Mouse (Mus musculus): ENCODE measurements at regions not wholly inside any gene's neighbourhood (a gene's known extent, or its start where the extent isn't known, plus 50 kb on each side); places are given as distances from the start of the nearest gene placed in this dataset.
A peak's percentile ranks its signal among the peaks of the same experiment; 100 is the strongest.

DNA sequence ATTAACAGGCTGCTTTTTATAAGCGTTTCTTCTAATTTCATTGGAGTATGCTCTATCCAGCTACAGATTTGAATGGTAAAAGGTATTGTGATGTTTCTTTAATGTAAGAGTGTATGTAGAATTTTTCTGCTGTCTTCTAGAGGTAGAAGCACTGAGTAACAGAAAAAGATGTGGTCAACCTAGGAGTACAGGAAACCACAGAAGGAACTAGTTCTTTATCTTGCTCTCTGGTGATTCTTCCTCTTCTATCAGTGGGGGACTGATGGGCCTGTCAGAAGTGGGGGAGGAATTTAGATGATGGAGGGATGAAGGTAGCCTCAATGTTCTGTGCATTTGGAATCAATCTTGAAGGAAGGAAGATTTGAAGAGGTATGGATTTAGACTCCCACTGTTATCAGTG, 1031.9 kb downstream of the Car8 start:
- H3K27ac ChIP-seq (ENCODE audit: low read depth, low read length) = no peak overlapping the region
- no peaks in the 10 kb centered on the region for H3K4me1 ChIP-seq (ENCODE audit: insufficient read depth)
- no peaks in the 10 kb centered on the region for H3K27me3 ChIP-seq (ENCODE audit: insufficient read depth, low read length)
- H3K4me2 ChIP-seq (ENCODE audit: low read depth) = no peak overlapping the region
- no peak overlapping the region for H3K9ac ChIP-seq
- no peak overlapping the region for H3K4me3 ChIP-seq (ENCODE audit: low read depth, low read length)
- WGBS = 94% methylated on average over 1 of the region's 1 CpGs
- ATAC-seq = no peak
- no peaks in the 10 kb centered on the region for H3K9me3 ChIP-seq (ENCODE audit: low read length)
- DNase-seq = no peak
- no peak for TF ChIP-seq CTCF (IDR thresholded peaks at IDR 0.05; ENCODE audit: low read depth)
- H3K36me3 ChIP-seq (ENCODE audit: insufficient read depth) = no peaks in the 10 kb centered on the region

DNA sequence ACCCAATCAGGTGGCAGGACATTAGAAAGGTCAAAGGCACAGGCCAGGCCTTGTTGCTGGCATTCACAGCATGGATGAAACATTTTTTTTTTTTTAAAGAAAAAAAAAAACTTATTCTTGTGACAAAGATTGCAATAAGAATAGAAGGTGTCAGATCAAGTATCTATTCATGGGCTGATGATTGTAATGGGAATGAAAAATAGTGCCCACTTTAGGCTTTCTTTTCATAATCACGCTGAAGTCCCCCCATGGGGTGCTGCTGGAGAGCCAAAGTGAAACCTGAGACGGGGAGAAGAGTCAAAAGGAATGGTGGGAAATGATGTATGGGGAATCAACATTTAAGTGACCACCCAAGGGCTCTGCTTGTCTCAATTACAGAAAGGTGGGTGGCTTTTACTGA, 1037.0 kb downstream of the Car8 start:
- H3K9ac ChIP-seq = no peak overlapping the region
- DNase-seq (no peak), ATAC-seq (no peak)
- H3K4me2 ChIP-seq (ENCODE audit: low read depth) = no peak overlapping the region
- H3K27me3 ChIP-seq (ENCODE audit: insufficient read depth, low read length) = no peaks in the 10 kb centered on the region
- no peak overlapping the region for H3K4me3 ChIP-seq (ENCODE audit: low read depth, low read length)
- no peaks in the 10 kb centered on the region for H3K4me1 ChIP-seq (ENCODE audit: insufficient read depth)
- H3K36me3 ChIP-seq (ENCODE audit: insufficient read depth) = no peaks in the 10 kb centered on the region
- WGBS = 20% methylated on average over 2 of the region's 2 CpGs
- no peaks in the 10 kb centered on the region for H3K9me3 ChIP-seq (ENCODE audit: low read length)
- TF ChIP-seq CTCF (IDR thresholded peaks at IDR 0.05; ENCODE audit: low read depth) = no peak
- H3K27ac ChIP-seq (ENCODE audit: low read depth, low read length) = no peak overlapping the region

DNA sequence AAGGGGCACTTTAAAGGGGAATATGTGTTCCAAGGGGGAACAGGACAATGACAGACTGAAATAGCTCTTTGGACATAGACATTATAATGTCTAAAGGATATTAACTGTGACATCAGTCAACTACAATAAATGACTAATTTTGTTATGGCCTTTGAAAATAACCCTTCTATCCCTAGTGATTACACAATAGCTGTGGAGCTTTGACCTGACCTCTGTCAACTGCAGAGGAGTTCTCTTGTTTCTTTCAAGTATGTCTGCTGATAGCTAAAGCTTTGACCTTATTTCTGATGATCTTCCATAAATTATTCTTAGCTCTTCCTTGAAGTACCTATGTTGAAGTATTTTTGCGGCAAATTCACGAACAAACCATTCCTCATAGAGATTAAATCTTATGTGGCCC, 1038.9 kb downstream of the Car8 start:
- ATAC-seq = no peak
- no peak overlapping the region for H3K4me3 ChIP-seq (ENCODE audit: low read depth, low read length)
- no peaks in the 10 kb centered on the region for H3K36me3 ChIP-seq (ENCODE audit: insufficient read depth)
- H3K27me3 ChIP-seq (ENCODE audit: insufficient read depth, low read length) = no peaks in the 10 kb centered on the region
- no peaks in the 10 kb centered on the region for H3K9me3 ChIP-seq (ENCODE audit: low read length)
- no peak overlapping the region for H3K27ac ChIP-seq (ENCODE audit: low read depth, low read length)
- WGBS = 91% methylated on average over 2 of the region's 2 CpGs
- DNase-seq = no peak
- TF ChIP-seq CTCF (IDR thresholded peaks at IDR 0.05; ENCODE audit: low read depth) = no peak
- H3K9ac ChIP-seq = no peak overlapping the region
- no peaks in the 10 kb centered on the region for H3K4me1 ChIP-seq (ENCODE audit: insufficient read depth)
- H3K4me2 ChIP-seq (ENCODE audit: low read depth) = no peak overlapping the region

- Histone ChIP-seq H3K4me1 (ENCODE audit: insufficient read depth) (no peaks in the 10 kb centered on the region), H3K4me3 (ENCODE audit: low read depth, low read length) (no peak overlapping the region), H3K27me3 (ENCODE audit: insufficient read depth, low read length) (no peaks in the 10 kb centered on the region), H3K36me3 (ENCODE audit: insufficient read depth) (no peaks in the 10 kb centered on the region), H3K27ac (ENCODE audit: low read depth, low read length) (no peak overlapping the region), H3K9me3 (ENCODE audit: low read length) (no peaks in the 10 kb centered on the region), H3K9ac (no peak overlapping the region), H3K4me2 (ENCODE audit: low read depth) (no peak overlapping the region)
- peak; percentile 35 for DNase-seq
- ATAC-seq = 0 out of 2 replicates have a peak, but pooled peaks have one; percentile 18
- 67% methylated on average over 2 of the region's 2 CpGs for WGBS
- no peak for TF ChIP-seq CTCF (IDR thresholded peaks at IDR 0.05; ENCODE audit: low read depth)
These were observed 1039.8 kb downstream of the Car8 start for GRCm38 (mm10) chr4:7199052-7199451.

GRCm38 (mm10) chr4:7196570-7196969, 1042.3 kb downstream of the Car8 start:
- no peak for DNase-seq
- H3K9me3 ChIP-seq (ENCODE audit: low read length) = no peaks in the 10 kb centered on the region
- ATAC-seq = no peak
- no peaks in the 10 kb centered on the region for H3K36me3 ChIP-seq (ENCODE audit: insufficient read depth)
- H3K27ac ChIP-seq (ENCODE audit: low read depth, low read length) = no peak overlapping the region
- no peak overlapping the region for H3K4me2 ChIP-seq (ENCODE audit: low read depth)
- H3K4me1 ChIP-seq (ENCODE audit: insufficient read depth) = no peaks in the 10 kb centered on the region
- H3K4me3 ChIP-seq (ENCODE audit: low read depth, low read length) = no peak overlapping the region
- no peak for TF ChIP-seq CTCF (IDR thresholded peaks at IDR 0.05; ENCODE audit: low read depth)
- no peaks in the 10 kb centered on the region for H3K27me3 ChIP-seq (ENCODE audit: insufficient read depth, low read length)
- H3K9ac ChIP-seq = no peak overlapping the region
- 92% methylated on average over 3 of the region's 3 CpGs for WGBS

- H3K4me3 ChIP-seq (ENCODE audit: low read depth, low read length) = no peak overlapping the region
These were observed 1043.2 kb downstream of the Car8 start for GRCm38 (mm10) chr4:7195619-7196018.

DNA sequence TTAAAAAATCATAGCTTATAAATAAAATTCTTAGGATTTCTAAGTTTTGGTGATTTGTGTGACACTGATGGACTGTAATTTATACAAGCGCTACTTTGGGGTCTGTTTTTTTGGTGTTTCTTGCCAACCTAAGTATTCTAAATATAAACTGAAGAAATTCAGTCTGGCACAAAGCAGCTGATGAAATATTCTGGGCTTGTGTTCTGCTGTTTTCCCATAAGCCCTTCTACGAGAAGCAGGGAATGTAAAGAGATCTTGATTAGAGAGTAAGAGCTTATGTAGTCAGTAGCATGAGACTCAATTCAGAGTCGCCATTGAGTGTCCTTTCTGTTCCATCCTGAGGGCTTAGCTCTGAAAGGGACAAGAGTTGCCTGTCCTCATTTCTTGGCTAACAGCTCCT, 1046.9 kb downstream of the Car8 start:
- H3K27me3 ChIP-seq (ENCODE audit: insufficient read depth, low read length) = no peaks in the 10 kb centered on the region
- 0 out of 2 replicates have a peak overlapping the region, but pooled peaks have one; percentile 11 for H3K27ac ChIP-seq (ENCODE audit: low read depth, low read length)
- no peaks in the 10 kb centered on the region for H3K9me3 ChIP-seq (ENCODE audit: low read length)
- 40% methylated on average over 3 of the region's 3 CpGs for WGBS
- no peak overlapping the region for H3K9ac ChIP-seq
- TF ChIP-seq CTCF (IDR thresholded peaks at IDR 0.05; ENCODE audit: low read depth) = no peak
- no peaks in the 10 kb centered on the region for H3K36me3 ChIP-seq (ENCODE audit: insufficient read depth)
- no peak overlapping the region for H3K4me3 ChIP-seq (ENCODE audit: low read depth, low read length)
- H3K4me2 ChIP-seq (ENCODE audit: low read depth) = no peak overlapping the region
- DNase-seq (peak; percentile 66), ATAC-seq (peak; percentile 79)
- peaks cover 3% of the 10 kb centered on the region; the same call in 1 of the 2 replicates for H3K4me1 ChIP-seq (ENCODE audit: insufficient read depth)

More at GRCm38 (mm10) chr4:7195619-7196018, 1043.2 kb downstream of the Car8 start:
- ATAC-seq = no peak
- no peak for DNase-seq
- Histone ChIP-seq H3K27me3 (ENCODE audit: insufficient read depth, low read length) (no peaks in the 10 kb centered on the region), H3K36me3 (ENCODE audit: insufficient read depth) (no peaks in the 10 kb centered on the region), H3K27ac (ENCODE audit: low read depth, low read length) (no peak overlapping the region), H3K4me1 (ENCODE audit: insufficient read depth) (peaks cover 3% of the 10 kb centered on the region; the same call in 1 of the 2 replicates), H3K9me3 (ENCODE audit: low read length) (no peaks in the 10 kb centered on the region), H3K9ac (no peak overlapping the region), H3K4me2 (ENCODE audit: low read depth) (no peak overlapping the region)
- TF ChIP-seq CTCF (IDR thresholded peaks at IDR 0.05; ENCODE audit: low read depth) = no peak
- 70% methylated on average over 1 of the region's 1 CpGs for WGBS
